Mouse (Mus musculus): ENCODE measurements around the gene Cd59a. TPM values are rescaled to one million over a fixed set of nuclear protein-coding genes. Genes with fewer than 3 reads are reported as not detected.

Cd59a gene
- total RNA-seq, 2 experiments from 2014 or later: 22.1 to 23.6 TPM

Other genes starting within 250 kb of the Cd59a start
- gene Lmo2, start 137.8 kb upstream of the Cd59a start, total RNA-seq (2021): 1 to 10 TPM; 7.0 to 9.1 TPM
- gene Fbxo3, start 68.1 kb upstream of the Cd59a start, total RNA-seq (2021): 10 to 100 TPM; 43.0 to 47.5 TPM
- not detected for gene 4931422A03Rik, start 67.4 kb upstream of the Cd59a start, total RNA-seq (2021)
- gene Gm10912, start 30.0 kb upstream of the Cd59a start, total RNA-seq (2021): under 1 TPM in 1 of 2 experiments, not detected in 1; 0.22 TPM
- gene Gm10799, start 27.3 kb upstream of the Cd59a start, total RNA-seq (2021): not detected
- gene Cd59b, start 26.0 kb upstream of the Cd59a start, total RNA-seq (2021): 1 to 10 TPM; 2.2 to 3.2 TPM
- gene A930018P22Rik, start 27.0 kb downstream of the Cd59a start, total RNA-seq (2021): 1 to 10 TPM; 1.7 to 1.8 TPM

Data from gastrocnemius, postnatal 14 days (tissue).